Mouse (Mus musculus): ENCODE measurements at regions not wholly inside any gene's neighbourhood (a gene's known extent, or its start where the extent isn't known, plus 50 kb on each side); places are given as distances from the start of the nearest gene placed in this dataset.

GRCm38 (mm10) chr15:11742346-11742729, 164.7 kb downstream of the Npr3 start:
- no peak overlapping the region for H3K4me3 ChIP-seq
- no peak overlapping the region for H3K9ac ChIP-seq
- H3K9me3 ChIP-seq (replicated peaks) = no peaks in the 10 kb centered on the region
- no peak for ATAC-seq
- H3K4me2 ChIP-seq = no peak overlapping the region
- no peaks in the 10 kb centered on the region for H3K27me3 ChIP-seq (replicated peaks)
- no peaks in the 10 kb centered on the region for H3K36me3 ChIP-seq
- no peak overlapping the region for H3K27ac ChIP-seq
- WGBS (ENCODE audit: insufficient replicate concordance) = 47% methylated on average over 6 of the region's 6 CpGs
- H3K4me1 ChIP-seq = no peaks in the 10 kb centered on the region

GRCm38 (mm10) chr15:11741598-11742345, 165.3 kb downstream of the Npr3 start:
- H3K9ac ChIP-seq = no peak overlapping the region
- H3K27ac ChIP-seq = no peak overlapping the region
- H3K27me3 ChIP-seq (replicated peaks) = no peaks in the 10 kb centered on the region
- H3K36me3 ChIP-seq = no peaks in the 10 kb centered on the region
- no peaks in the 10 kb centered on the region for H3K4me1 ChIP-seq
- ATAC-seq = no peak
- H3K4me2 ChIP-seq = no peak overlapping the region
- H3K9me3 ChIP-seq (replicated peaks) = no peaks in the 10 kb centered on the region
- WGBS (ENCODE audit: insufficient replicate concordance) = 47% methylated on average over 18 of the region's 18 CpGs
- H3K4me3 ChIP-seq = no peak overlapping the region

GRCm38 (mm10) chr15:11737436-11738000, 169.6 kb downstream of the Npr3 start:
- no peak overlapping the region for H3K4me2 ChIP-seq
- no peak for ATAC-seq
- no peaks in the 10 kb centered on the region for H3K36me3 ChIP-seq
- 62% methylated on average over 4 of the region's 4 CpGs for WGBS (ENCODE audit: insufficient replicate concordance)
- no peaks in the 10 kb centered on the region for H3K9me3 ChIP-seq (replicated peaks)
- no peak overlapping the region for H3K27ac ChIP-seq
- no peaks in the 10 kb centered on the region for H3K4me1 ChIP-seq
- no peak overlapping the region for H3K4me3 ChIP-seq
- H3K27me3 ChIP-seq (replicated peaks) = no peaks in the 10 kb centered on the region
- no peak overlapping the region for H3K9ac ChIP-seq

- Histone ChIP-seq H3K27ac (no peak overlapping the region), H3K4me3 (no peak overlapping the region), H3K4me1 (no peaks in the 10 kb centered on the region), H3K27me3 (replicated peaks) (no peaks in the 10 kb centered on the region), H3K36me3 (no peaks in the 10 kb centered on the region), H3K9ac (no peak overlapping the region), H3K4me2 (no peak overlapping the region), H3K9me3 (replicated peaks) (no peaks in the 10 kb centered on the region)
- WGBS (ENCODE audit: insufficient replicate concordance) = 43% methylated on average over 5 of the region's 5 CpGs
- no peak for ATAC-seq
Measured at GRCm38 (mm10) chr15:11734639-11735265, 172.3 kb downstream of the Npr3 start.

GRCm38 (mm10) chr15:11729381-11729780, 177.7 kb downstream of the Npr3 start:
- Histone ChIP-seq H3K27me3 (replicated peaks) (no peaks in the 10 kb centered on the region), H3K4me2 (no peak overlapping the region), H3K36me3 (no peaks in the 10 kb centered on the region), H3K27ac (no peak overlapping the region), H3K4me1 (no peaks in the 10 kb centered on the region), H3K9me3 (replicated peaks) (no peaks in the 10 kb centered on the region), H3K9ac (no peak overlapping the region), H3K4me3 (no peak overlapping the region)
- WGBS (ENCODE audit: insufficient replicate concordance) = 44% methylated on average over 3 of the region's 3 CpGs
- no peak for ATAC-seq

GRCm38 (mm10) chr15:11725620-11726530, 181.2 kb downstream of the Npr3 start:
- Histone ChIP-seq H3K27ac (peak overlapping the region; percentile 1), H3K27me3 (replicated peaks) (no peaks in the 10 kb centered on the region), H3K4me2 (no peak overlapping the region), H3K9ac (no peak overlapping the region), H3K36me3 (no peaks in the 10 kb centered on the region), H3K4me3 (no peak overlapping the region), H3K4me1 (no peaks in the 10 kb centered on the region), H3K9me3 (replicated peaks) (no peaks in the 10 kb centered on the region)
- ATAC-seq = peak; percentile 62
- WGBS (ENCODE audit: insufficient replicate concordance) = 61% methylated on average over 10 of the region's 10 CpGs

GRCm38 (mm10) chr15:11720645-11721044, 186.4 kb downstream of the Npr3 start:
- no peaks in the 10 kb centered on the region for H3K27me3 ChIP-seq (replicated peaks)
- no peak overlapping the region for H3K27ac ChIP-seq
- no peaks in the 10 kb centered on the region for H3K9me3 ChIP-seq (replicated peaks)
- no peak for ATAC-seq
- no peak overlapping the region for H3K9ac ChIP-seq
- no peaks in the 10 kb centered on the region for H3K4me1 ChIP-seq
- H3K4me3 ChIP-seq = no peak overlapping the region
- H3K4me2 ChIP-seq = no peak overlapping the region
- H3K36me3 ChIP-seq = no peaks in the 10 kb centered on the region
- WGBS (ENCODE audit: insufficient replicate concordance) = 60% methylated on average over 4 of the region's 4 CpGs

GRCm38 (mm10) chr15:11716168-11716842, 190.8 kb downstream of the Npr3 start:
- Histone ChIP-seq H3K36me3 (no peaks in the 10 kb centered on the region), H3K4me1 (no peaks in the 10 kb centered on the region), H3K27ac (no peak overlapping the region), H3K9me3 (replicated peaks) (no peaks in the 10 kb centered on the region), H3K9ac (no peak overlapping the region), H3K4me3 (no peak overlapping the region), H3K27me3 (replicated peaks) (no peaks in the 10 kb centered on the region), H3K4me2 (no peak overlapping the region)
- peak; percentile 49; the same call in 1 of the 2 replicates for ATAC-seq
- 45% methylated on average over 11 of the region's 11 CpGs for WGBS (ENCODE audit: insufficient replicate concordance)

GRCm38 (mm10) chr15:11712481-11713274, 194.4 kb downstream of the Npr3 start:
- Histone ChIP-seq H3K27me3 (replicated peaks) (no peaks in the 10 kb centered on the region), H3K4me2 (no peak overlapping the region), H3K36me3 (no peaks in the 10 kb centered on the region), H3K27ac (no peak overlapping the region), H3K4me3 (no peak overlapping the region), H3K9me3 (replicated peaks) (no peaks in the 10 kb centered on the region), H3K4me1 (no peaks in the 10 kb centered on the region), H3K9ac (no peak overlapping the region)
- no peak for ATAC-seq
- WGBS (ENCODE audit: insufficient replicate concordance) = 72% methylated on average over 16 of the region's 16 CpGs

GRCm38 (mm10) chr15:11701246-11701645, 205.8 kb downstream of the Npr3 start:
- WGBS (ENCODE audit: insufficient replicate concordance) = 68% methylated on average over 6 of the region's 6 CpGs
- H3K4me1 ChIP-seq = no peaks in the 10 kb centered on the region
- H3K27ac ChIP-seq = no peak overlapping the region
- H3K9me3 ChIP-seq (replicated peaks) = no peaks in the 10 kb centered on the region
- ATAC-seq = no peak
- no peaks in the 10 kb centered on the region for H3K27me3 ChIP-seq (replicated peaks)
- no peaks in the 10 kb centered on the region for H3K36me3 ChIP-seq
- no peak overlapping the region for H3K9ac ChIP-seq
- no peak overlapping the region for H3K4me2 ChIP-seq
- no peak overlapping the region for H3K4me3 ChIP-seq

- Histone ChIP-seq H3K4me2 (no peak overlapping the region), H3K9ac (no peak overlapping the region), H3K36me3 (no peaks in the 10 kb centered on the region), H3K4me3 (no peak overlapping the region), H3K27ac (no peak overlapping the region), H3K4me1 (no peaks in the 10 kb centered on the region), H3K27me3 (replicated peaks) (no peaks in the 10 kb centered on the region), H3K9me3 (replicated peaks) (no peaks in the 10 kb centered on the region)
- ATAC-seq = no peak
- WGBS (ENCODE audit: insufficient replicate concordance) = 69% methylated on average over 3 of the region's 3 CpGs
Measured at GRCm38 (mm10) chr15:11699929-11700328, 207.2 kb downstream of the Npr3 start.

Data from liver, embryonic 12.5 days (tissue).